Mouse (Mus musculus): ENCODE data around the gene Cfap157.

- TF ChIP-seq POLR2A (IDR thresholded peaks at IDR 0.05; ENCODE audit: borderline replicate concordance, extremely low read depth, low read depth, low read length) = no peak
- no peak for TF ChIP-seq CTCF (IDR thresholded peaks at IDR 0.05; ENCODE audit: insufficient read depth, low read length)
Measured at GRCm38 (mm10) chr2:32776192-32776591, 8.0 kb downstream of the Cfap157 start.
